Mouse (Mus musculus) C2C12 (cell line): ENCODE measurements at regions not wholly inside any gene's neighbourhood (a gene's known extent, or its start where the extent isn't known, plus 50 kb on each side); places are given as distances from the start of the nearest gene placed in this dataset.

Source experiments
- CTCF ChIP-seq: IDR thresholded peaks from one replicate; pipeline ENCODE4 v1.5.1; 2011; ENCODE audit not compliant: control insufficient read depth, insufficient read depth, insufficient read length
- FOSL1 ChIP-seq: IDR thresholded peaks from one replicate; pipeline ENCODE4 v1.8.0; 2011; ENCODE audit warnings: mild to moderate bottlenecking, low read length; ENCODE audit not compliant: poor library complexity, insufficient read depth, severe bottlenecking
- USF1 ChIP-seq: IDR thresholded peaks from one replicate; pipeline ENCODE4 v1.6.1; 2011; ENCODE audit warnings: low read depth, mild to moderate bottlenecking, control low read depth, moderate library complexity

GRCm38 (mm10) chr4:34203193-34203848, 153.3 kb upstream of the Spaca1 start:
- TF ChIP-seq CTCF: no peak
- no peak for TF ChIP-seq USF1
- no peak for TF ChIP-seq FOSL1
